Mouse (Mus musculus) heart, postnatal 0 days (tissue): ENCODE measurements at regions not wholly inside any gene's neighbourhood (a gene's known extent, or its start where the extent isn't known, plus 50 kb on each side); places are given as distances from the start of the nearest gene placed in this dataset.

Source experiments
- ATAC-seq: fragments of 200-750 bp; cut with Nextera tagmentation; 2 replicates; pipeline ENCODE4 v1.8.0; 2017; ENCODE audit warnings: low read depth, moderate number of reproducible peaks, moderate library complexity; ENCODE audit not compliant: insufficient read depth
- DNase-seq: peaks from one replicate; pipeline ENCODE4 v3.0.0-alpha.2; 2016; ENCODE audit warnings: low spot score
- H3K27ac ChIP-seq: fragments of 300-500 bp; sonication (generic); 2 replicates; pipeline ENCODE4 v1.5.1; 2014; ENCODE audit warnings: low read depth, mild to moderate bottlenecking
- H3K27me3 ChIP-seq: fragments of 300-500 bp; sonication (generic); 2 replicates; pipeline ENCODE4 v1.6.1; 2014; ENCODE audit warnings: low read length, mixed read lengths; ENCODE audit not compliant: control insufficient read depth, insufficient read depth
- H3K36me3 ChIP-seq: fragments of 300-500 bp; sonication (generic); replicated peaks from 2 replicates; pipeline ENCODE4 v1.6.1; 2014; ENCODE audit warnings: low read length, mixed read lengths; ENCODE audit not compliant: control insufficient read depth, insufficient read depth
- H3K4me1 ChIP-seq: fragments of 300-500 bp; sonication (generic); 2 replicates; pipeline ENCODE4 v1.6.1; 2014; ENCODE audit warnings: antibody characterized with exemption; ENCODE audit not compliant: control insufficient read depth, insufficient read depth
- H3K4me2 ChIP-seq: fragments of 300-500 bp; sonication (generic); 2 replicates; pipeline ENCODE4 v1.6.1; 2014; ENCODE audit warnings: low read depth, mild to moderate bottlenecking, low read length, moderate library complexity
- H3K4me3 ChIP-seq: fragments of 300-500 bp; sonication (generic); 2 replicates; pipeline ENCODE4 v1.5.1; 2014; ENCODE audit warnings: low read depth, low read length
- H3K9ac ChIP-seq: fragments of 300-500 bp; sonication (generic); replicated peaks from 2 replicates; pipeline ENCODE4 v1.6.1; 2014; ENCODE audit warnings: low read depth, low read length, mixed read lengths
- H3K9me3 ChIP-seq: fragments of 300-500 bp; sonication (generic); replicated peaks from 2 replicates; pipeline ENCODE4 v1.6.1; 2016; ENCODE audit warnings: low read length; ENCODE audit not compliant: control insufficient read depth
- CTCF ChIP-seq: IDR thresholded peaks from 2 replicates; pipeline ENCODE4 v1.5.1; 2016; ENCODE audit warnings: antibody characterized with exemption, control low read depth, low read depth
- EP300 ChIP-seq: IDR thresholded peaks from 2 replicates; pipeline ENCODE4 v1.6.1; 2016; ENCODE audit warnings: antibody characterized with exemption, low read depth
- WGBS: fragments of 180-500 bp; shearing (Covaris S2); extraction: QIAGEN DNeasy Blood & Tissue Kit; methylation state at CpG from one replicate; pipeline ENCODE4 v1.1.7; 2014; 5-methylcytosine and 5-hydroxymethylcytosine counted together

- H3K4me1 ChIP-seq, result no peaks in the 10 kb centered on the region
- H3K27ac ChIP-seq, result no peak overlapping the region
- 65% methylated on average over 8 of the region's 8 CpGs for WGBS
- TF ChIP-seq EP300, result no peak
- no peak for ATAC-seq
- no peaks in the 10 kb centered on the region for H3K9me3 ChIP-seq
- no peak overlapping the region for H3K9ac ChIP-seq
- H3K4me2 ChIP-seq, result no peak overlapping the region
- no peaks in the 10 kb centered on the region for H3K27me3 ChIP-seq
- H3K4me3 ChIP-seq, result no peak overlapping the region
- H3K36me3 ChIP-seq, result no peaks in the 10 kb centered on the region
- DNase-seq, result no peak
Observed at GRCm38 (mm10) chr16:95141510-95142394, 115.6 kb upstream of the Kcnj15 start.

- Histone ChIP-seq H3K4me1 (no peaks in the 10 kb centered on the region), H3K27me3 (no peaks in the 10 kb centered on the region), H3K27ac (no peak overlapping the region), H3K4me2 (no peak overlapping the region), H3K4me3 (no peak overlapping the region), H3K9ac (no peak overlapping the region), H3K9me3 (no peaks in the 10 kb centered on the region), H3K36me3 (no peaks in the 10 kb centered on the region)
- TF ChIP-seq EP300 (no peak), CTCF (no peak)
- DNase-seq (no peak), ATAC-seq (no peak)
- 46% methylated on average over 8 of the region's 8 CpGs for WGBS
Observed at GRCm38 (mm10) chr16:95150499-95150898, 106.9 kb upstream of the Kcnj15 start.

GRCm38 (mm10) chr16:95151499-95151898, 105.9 kb upstream of the Kcnj15 start:
- 63% methylated on average over 3 of the region's 3 CpGs for WGBS
- DNase-seq, result no peak
- no peak for TF ChIP-seq EP300
- no peak for TF ChIP-seq CTCF

DNA sequence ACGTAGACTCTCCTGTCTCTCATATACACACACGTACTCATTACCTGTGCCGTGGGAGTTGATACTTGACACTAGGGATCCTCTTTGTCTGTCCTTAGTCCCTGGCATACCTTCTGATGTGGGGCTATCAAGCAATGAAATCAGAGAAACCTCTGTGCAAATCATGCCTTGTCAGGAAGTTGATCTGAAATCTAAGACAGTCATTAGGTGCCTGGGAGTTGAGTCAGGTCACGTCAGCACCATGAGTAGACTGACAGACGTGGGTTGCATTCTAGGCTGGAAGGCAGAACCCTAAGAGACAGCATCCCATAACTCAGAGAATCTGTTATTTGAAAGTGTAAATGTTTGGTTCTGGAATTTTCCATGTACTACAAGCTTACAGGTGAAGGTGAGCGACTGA, 105.4 kb upstream of the Kcnj15 start:
- Histone ChIP-seq H3K4me1 (no peaks in the 10 kb centered on the region), H3K27ac (no peak overlapping the region), H3K36me3 (no peaks in the 10 kb centered on the region), H3K9ac (no peak overlapping the region), H3K27me3 (no peaks in the 10 kb centered on the region), H3K9me3 (no peaks in the 10 kb centered on the region), H3K4me2 (no peak overlapping the region), H3K4me3 (no peak overlapping the region)
- 85% methylated on average over 6 of the region's 6 CpGs for WGBS
- no peak for TF ChIP-seq CTCF
- no peak for TF ChIP-seq EP300
- ATAC-seq, result no peak
- DNase-seq, result no peak

More at GRCm38 (mm10) chr16:95151499-95151898, 105.9 kb upstream of the Kcnj15 start:
- Histone ChIP-seq H3K9me3 (no peaks in the 10 kb centered on the region), H3K36me3 (no peaks in the 10 kb centered on the region), H3K27me3 (no peaks in the 10 kb centered on the region), H3K9ac (no peak overlapping the region), H3K4me1 (no peaks in the 10 kb centered on the region), H3K4me3 (no peak overlapping the region), H3K27ac (no peak overlapping the region), H3K4me2 (no peak overlapping the region)
- no peak for ATAC-seq

DNA sequence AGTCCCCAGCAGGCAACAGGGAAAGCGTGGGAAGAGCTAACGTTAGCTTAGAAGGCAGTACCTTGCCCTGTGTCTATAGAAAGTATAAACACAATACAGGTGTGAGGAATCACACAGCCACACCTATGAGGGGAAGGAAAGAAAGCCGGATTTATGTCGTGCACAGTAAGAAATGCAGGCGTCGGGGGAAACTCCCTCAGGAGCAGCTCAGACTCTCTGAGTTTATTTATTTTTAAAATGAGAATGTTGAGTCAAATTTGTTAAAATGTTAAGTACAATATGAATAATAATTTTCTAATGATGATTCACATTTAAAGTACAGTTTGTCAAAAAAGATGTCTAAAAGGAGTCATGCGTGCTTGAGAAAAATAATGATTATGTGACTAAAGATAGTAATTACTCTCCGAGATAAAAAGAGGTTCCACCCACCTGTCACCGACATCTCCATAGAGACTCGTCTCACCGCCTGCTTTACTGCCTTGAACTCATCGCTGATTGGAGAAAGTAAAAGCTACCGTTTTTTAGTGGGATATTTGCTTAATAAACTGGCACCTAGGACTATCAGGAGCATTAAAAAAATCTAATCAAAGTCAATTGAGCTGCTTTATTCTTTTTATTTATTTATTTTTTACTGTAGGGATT, 104.5 kb upstream of the Kcnj15 start:
- WGBS, result 53% methylated on average over 13 of the region's 13 CpGs

More for the DNA sequence above, 104.5 kb upstream of the Kcnj15 start:
- no peak overlapping the region for H3K9ac ChIP-seq
- no peaks in the 10 kb centered on the region for H3K36me3 ChIP-seq
- TF ChIP-seq EP300, result no peak
- no peak for TF ChIP-seq CTCF
- ATAC-seq (no peak), DNase-seq (no peak)
- no peaks in the 10 kb centered on the region for H3K9me3 ChIP-seq
- H3K4me2 ChIP-seq, result no peak overlapping the region
- H3K27ac ChIP-seq, result no peak overlapping the region
- no peak overlapping the region for H3K4me3 ChIP-seq
- H3K4me1 ChIP-seq, result no peaks in the 10 kb centered on the region
- H3K27me3 ChIP-seq, result no peaks in the 10 kb centered on the region
